Mouse (Mus musculus): ENCODE results near the gene Mettl9. TPM values are rescaled to one million over a fixed set of nuclear protein-coding genes. Genes with fewer than 3 reads are reported as not detected.

The Mettl9 gene
- total RNA-seq, 2 experiments from 2014 or later = 85.4 to 96.1 TPM

DNA sequence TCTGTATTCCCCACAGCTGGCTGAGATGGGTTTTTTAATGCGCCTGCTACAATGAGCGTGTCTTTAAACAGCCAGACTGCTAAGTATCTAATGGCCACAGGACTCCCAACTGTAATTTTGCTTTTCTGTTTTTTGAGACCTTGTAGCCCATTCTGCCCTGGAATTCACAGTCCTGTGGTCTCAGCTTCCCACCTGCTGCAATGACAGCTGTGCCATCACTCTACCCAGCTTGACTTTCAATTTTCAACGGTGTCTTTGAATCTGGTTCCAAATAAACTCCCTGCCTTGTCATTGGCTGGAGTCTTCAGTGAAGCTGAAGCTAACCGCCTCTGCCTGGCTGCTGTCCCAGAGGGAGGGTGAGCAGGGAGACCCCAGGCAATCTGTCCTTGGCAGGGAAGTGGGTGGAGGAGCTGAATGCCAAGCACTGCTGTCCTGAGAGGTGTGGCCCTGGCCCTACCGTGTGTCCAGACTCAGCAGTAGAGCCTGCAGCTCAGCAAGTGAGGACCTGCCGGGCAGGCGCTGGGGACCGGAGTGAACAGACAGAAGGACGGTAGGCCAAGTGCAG lies 48.8 kb downstream of the Mettl9 start:
- intact Hi-C loops (cut with DNase I) = no loop called here
- DNase-seq (ENCODE audit: extremely low spot score in 1 of 2, low spot score in 2 of 2) = peak in 1 of 2 experiments; percentile 36

DNA sequence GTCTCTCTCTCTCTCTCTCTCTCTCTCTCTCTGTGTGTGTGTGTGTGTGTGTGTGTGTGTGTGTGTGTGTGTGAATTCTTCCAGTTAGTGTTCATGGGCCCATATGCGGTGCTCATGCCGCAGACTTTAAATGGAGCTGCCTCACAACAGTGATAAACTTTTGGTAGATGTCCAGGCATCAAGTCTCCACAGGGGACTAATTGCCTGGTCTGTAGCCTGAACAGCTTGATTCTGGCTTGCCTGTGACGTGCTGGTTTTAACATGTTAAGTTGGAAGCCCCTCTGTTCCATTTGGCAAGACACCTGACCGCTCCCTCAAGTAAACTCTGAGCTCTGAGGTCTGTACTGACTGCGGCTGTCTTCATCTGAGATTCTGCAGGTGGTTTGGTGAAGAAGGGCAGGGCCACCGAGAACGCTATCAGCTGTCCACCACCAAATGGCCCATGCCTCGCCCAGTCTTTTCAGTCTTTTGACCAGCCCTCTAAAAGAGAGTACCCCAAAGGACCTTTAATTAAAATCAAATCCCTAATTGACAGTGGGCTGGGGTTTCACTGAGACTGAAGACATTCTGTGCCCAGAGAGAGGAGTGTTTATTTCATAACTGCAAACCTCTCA lies 50.7 kb downstream of the Mettl9 start:
- DNase-seq (ENCODE audit: extremely low spot score in 1 of 2, low spot score in 2 of 2) = no peak
- intact Hi-C loops (cut with DNase I) = no loop called here

DNA sequence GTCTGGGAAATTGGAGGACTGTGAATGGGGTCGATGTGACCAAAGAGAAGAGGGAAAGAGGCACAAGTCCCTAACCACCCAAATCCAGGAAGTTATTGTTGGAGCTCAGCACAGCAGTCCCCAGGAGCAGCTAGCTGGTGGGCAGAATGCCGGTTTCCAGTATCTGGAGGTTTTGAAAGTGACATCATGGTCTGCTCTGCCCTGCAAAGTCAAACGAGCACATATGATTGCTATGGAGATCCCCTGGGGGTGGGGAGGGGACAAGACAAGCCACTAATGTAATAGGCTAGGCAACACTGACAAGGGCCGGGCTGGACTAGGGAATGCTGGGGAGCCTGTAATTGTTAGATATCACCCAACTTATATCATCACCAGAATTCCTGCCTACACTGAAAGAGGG lies 51.3 kb downstream of the Mettl9 start:
- DNase-seq (ENCODE audit: extremely low spot score in 1 of 2, low spot score in 2 of 2) = no peak
- intact Hi-C loops (cut with DNase I) = no loop called here

DNA sequence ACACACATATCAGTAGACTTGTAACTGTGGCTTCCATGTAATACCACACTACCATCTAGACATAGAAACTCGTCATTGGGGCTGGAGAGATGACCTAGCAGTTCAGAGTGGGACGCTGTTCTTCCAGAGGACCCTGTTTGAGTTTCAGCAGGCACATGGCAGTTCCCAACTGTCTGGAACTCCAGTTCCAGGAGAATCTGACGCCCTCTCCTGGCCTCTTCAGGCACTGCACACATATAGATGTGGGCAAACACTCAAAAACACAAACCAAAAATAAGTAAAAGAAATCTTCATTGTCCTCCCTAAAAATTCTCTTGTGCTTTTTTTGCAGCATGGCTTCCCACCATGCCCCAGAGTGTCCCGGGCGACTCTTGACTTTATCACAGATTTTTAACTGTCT lies 54.5 kb downstream of the Mettl9 start:
- no peak for DNase-seq (ENCODE audit: extremely low spot score in 1 of 2, low spot score in 2 of 2)
- intact Hi-C loops (cut with DNase I) = no loop called here

DNA sequence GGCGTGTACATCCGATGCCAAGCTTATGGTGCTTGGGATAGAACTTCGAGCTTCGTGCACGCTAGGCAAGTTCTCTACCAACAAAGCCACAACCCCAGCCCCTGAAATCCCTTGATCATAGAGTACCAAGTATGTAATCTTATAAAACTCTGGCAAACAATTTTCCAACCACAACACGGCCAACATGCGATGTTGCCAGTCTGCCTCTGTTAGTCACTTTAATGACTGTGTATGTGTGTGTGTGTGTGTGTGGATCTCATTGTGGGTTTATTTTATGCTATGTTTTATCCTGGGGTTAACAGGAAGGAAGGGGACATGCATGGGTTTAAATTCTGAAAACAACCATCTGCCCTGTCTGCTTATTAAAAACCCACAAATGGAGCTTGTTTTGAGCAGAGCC lies 56.5 kb downstream of the Mettl9 start:
- intact Hi-C loops (cut with DNase I) = no loop called here
- no peak for DNase-seq (ENCODE audit: extremely low spot score in 1 of 2, low spot score in 2 of 2)

DNA sequence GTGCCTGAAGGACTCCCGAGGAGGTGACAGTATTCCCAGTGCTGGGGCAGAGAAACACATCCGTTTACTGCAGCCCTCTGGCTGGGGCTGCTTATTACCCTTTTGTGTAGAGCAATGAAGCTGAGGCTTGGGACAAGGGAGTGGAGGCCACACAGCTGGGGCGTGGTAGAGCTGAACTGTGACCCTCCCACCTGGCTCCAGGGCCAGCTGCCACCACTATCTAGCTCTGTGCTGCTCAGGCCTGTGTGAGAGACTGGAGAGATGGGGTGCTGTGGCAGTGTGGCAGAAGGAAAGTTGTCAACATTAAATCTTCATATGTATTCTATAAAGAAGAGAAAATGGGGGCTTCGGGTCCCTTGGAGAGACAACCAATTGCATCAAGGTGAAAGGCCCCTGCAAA lies 58.8 kb downstream of the Mettl9 start:
- intact Hi-C loops (cut with DNase I) = no loop called here
- no peak for DNase-seq (ENCODE audit: extremely low spot score in 1 of 2, low spot score in 2 of 2)

DNA sequence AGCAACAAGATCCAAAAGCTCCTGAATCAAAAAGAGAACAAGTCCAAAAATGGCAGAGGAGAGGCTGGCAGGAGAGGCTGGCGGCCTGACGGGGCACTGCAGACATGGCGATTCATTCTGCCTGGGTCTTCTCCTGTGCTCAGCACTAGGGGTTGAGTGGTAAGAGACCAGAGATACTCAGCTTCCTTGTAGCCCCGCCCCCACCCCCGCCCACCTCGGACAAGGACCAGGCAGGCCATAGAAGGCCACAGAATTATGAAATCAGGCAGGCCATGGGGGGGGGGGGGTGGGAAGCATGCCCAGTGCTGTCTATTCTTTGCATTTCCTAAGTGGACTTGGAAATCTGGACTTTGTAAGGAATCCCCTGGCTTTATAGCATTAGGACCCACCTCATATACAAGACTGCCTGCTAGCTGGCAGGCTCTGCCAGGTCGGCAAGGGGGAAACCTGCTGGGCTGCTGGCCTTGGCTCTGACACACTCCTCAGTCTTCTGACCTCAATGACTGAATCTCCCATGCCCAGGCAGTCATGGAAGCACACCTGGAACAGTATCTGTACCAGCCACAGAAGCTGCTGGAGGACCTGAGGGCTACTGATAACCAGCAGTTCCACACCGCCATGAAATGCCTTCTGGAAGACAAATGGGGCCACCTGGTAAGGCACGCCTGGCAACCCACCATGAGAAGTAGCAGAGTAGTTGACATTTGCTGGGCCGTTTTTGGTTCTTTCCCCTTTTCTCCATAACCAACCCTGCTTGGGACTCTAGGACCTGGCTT lies 64.6 kb downstream of the Mettl9 start:
- intact Hi-C loops (cut with DNase I) = no loop called here
- DNase-seq (ENCODE audit: extremely low spot score in 1 of 2, low spot score in 2 of 2) = no peak

DNA sequence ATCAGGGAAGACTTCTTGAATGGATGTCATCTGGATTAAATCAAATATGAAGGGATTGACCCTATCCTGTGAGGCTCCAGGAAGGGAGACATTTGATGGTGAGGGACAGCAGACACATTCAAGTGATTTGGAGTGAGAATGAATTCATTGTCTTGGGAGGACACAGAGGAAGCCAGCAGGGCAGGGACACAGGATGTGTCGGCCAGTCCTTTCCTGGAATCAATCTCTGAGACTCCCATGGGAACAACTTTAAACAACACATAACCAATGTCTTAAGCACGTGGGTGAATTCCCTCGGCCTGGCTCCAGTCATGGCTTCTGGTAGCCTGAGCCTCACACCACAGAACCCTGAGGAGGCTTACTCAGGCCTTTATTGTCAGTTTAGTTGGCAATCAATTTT lies 73.6 kb downstream of the Mettl9 start:
- intact Hi-C loops (cut with DNase I) = no loop called here
- DNase-seq (ENCODE audit: extremely low spot score in 1 of 2, low spot score in 2 of 2) = no peak

DNA sequence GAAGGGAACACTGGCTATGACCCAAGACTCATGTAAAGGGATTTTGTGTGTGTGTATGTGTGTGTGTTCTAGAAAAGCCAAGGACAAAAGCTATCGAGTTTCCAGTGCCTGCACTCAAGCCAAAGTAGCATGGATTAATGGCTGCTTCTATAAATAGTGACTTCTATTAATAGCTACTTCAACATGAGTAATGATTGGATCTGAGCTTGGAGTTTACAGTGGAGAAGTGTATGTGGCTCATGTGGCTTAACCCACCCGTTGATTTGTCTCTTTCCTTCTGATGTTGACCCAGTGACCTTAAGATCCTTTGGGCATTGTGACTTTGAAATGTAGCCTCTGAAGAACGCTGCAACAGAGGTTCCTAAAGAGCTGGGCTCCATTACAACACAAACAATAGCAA lies 77.1 kb downstream of the Mettl9 start:
- DNase-seq (ENCODE audit: extremely low spot score in 1 of 2, low spot score in 2 of 2) = no peak
- intact Hi-C loops (cut with DNase I) = no loop called here

DNA sequence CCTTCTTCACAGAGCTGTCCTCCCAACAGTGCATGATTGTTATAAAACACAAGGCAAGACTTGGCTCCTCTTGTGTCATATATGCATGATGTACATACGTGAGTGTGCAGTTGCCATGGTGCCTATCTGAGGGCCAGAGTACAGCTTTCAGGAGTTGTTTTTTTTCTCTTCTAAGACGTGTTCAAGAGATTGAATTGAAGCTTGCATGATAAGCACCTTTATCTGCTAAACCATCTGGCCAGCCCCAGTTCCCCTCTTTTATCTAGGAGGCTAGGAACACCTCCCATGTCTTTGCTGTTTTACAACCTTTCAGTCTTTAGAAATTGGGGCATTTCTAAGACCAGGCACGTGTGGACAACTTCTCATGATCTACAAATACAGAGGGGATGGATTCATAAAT lies 77.5 kb downstream of the Mettl9 start:
- intact Hi-C loops (cut with DNase I) = no loop called here
- no peak for DNase-seq (ENCODE audit: extremely low spot score in 1 of 2, low spot score in 2 of 2)

DNA sequence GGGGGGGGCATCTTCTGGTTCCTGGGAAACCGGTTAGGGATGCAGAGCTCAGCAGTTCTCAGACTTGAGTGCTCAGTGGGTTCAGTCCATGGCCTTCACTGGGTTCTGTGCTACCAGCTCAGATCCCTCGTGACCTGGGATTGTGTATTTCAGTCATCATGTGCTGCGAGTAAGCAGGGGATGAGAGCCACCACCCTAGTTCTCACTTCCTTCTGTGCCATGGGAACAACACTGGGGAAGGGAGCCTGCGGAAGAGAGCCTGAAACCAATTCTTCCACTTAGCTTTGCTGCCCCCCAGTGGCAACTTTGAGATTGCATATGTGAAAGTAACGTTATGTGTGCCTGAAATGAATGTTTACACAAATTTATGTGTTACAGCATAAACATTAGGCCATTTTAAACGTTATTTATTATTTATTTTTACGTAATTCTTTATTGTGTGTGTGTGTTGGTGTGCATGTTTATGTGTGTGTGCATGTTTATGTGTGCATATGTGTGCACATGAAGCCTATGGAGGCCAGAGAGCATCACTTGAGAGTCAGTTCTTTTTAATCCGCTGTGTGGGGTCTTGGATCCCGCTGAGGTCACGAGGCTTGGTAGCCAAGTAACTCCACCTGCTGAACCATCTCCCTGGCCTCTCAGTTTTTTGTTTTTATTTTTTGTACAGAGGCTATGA lies 86.0 kb downstream of the Mettl9 start:
- peak; percentile 85 to 86 for DNase-seq (ENCODE audit: extremely low spot score in 1 of 2, low spot score in 2 of 2)

More for the DNA sequence above, 86.0 kb downstream of the Mettl9 start:
- intact Hi-C loops (cut with DNase I) = loop anchor here (2.0 to 10.0 kb wide), 2 partner anchors 41 to 285 kb away; no protein-coding TSS in a partner anchor

Other genes with a start within 250 kb of the Mettl9 start
- under 1 TPM in 1 of 2 experiments, not detected in 1; 0.28 TPM for gene Gm5737, start 222.1 kb upstream of the Mettl9 start, total RNA-seq (2021)
- gene Eef2k, start 191.6 kb upstream of the Mettl9 start, total RNA-seq (2021) = 10 to 100 TPM; 45.1 to 46.0 TPM
- gene Polr3e, start 116.7 kb upstream of the Mettl9 start, total RNA-seq (2021) = 10 to 100 TPM; 34.5 to 34.6 TPM
- gene Cdr2, start 52.1 kb upstream of the Mettl9 start, total RNA-seq (2021) = 1 to 10 TPM; 4.8 to 5.5 TPM
- gene Mfsd13b, start 51.9 kb upstream of the Mettl9 start, total RNA-seq (2021) = under 1 TPM in 1 of 2 experiments, not detected in 1; 0.21 TPM
- under 1 TPM in 1 of 2 experiments, not detected in 1; 0.16 TPM for gene Igsf6, start 40.1 kb downstream of the Mettl9 start, total RNA-seq (2021)
- gene Otoa, start 47.2 kb downstream of the Mettl9 start, total RNA-seq (2021) = under 1 TPM; 0.36 to 0.41 TPM

Data from left cerebral cortex, postnatal 10 days (tissue).